Mouse (Mus musculus): Measurements from ENCODE around the gene Il11ra1. TPM values are rescaled to one million over a fixed set of nuclear protein-coding genes. Genes with fewer than 3 reads are reported as not detected.
A peak's percentile ranks its signal among the peaks of the same experiment; 100 is the strongest.

Il11ra1 gene
- polyA plus RNA-seq, 1 experiment from 2014 or later, result 152 TPM

GRCm38 (mm10) chr4:41663614-41664013, 36.2 kb upstream of the Il11ra1 start:
- 0 out of 2 replicates have a peak, but pooled peaks have one; percentile 7 for ATAC-seq (ENCODE audit: insufficient read depth, low FRiP score)
- Histone ChIP-seq H3K9me3 (replicated peaks; ENCODE audit: control insufficient read depth, low read length) (no peaks in the 10 kb centered on the region), H3K27ac (ENCODE audit: low read length) (no peak overlapping the region), H3K4me3 (replicated peaks; ENCODE audit: low read length) (no peak overlapping the region), H3K4me1 (ENCODE audit: control insufficient read depth, insufficient read depth, low read length) (peaks cover 14% of the 10 kb centered on the region), H3K4me2 (ENCODE audit: low read depth, low read length) (no peak overlapping the region), H3K36me3 (ENCODE audit: control insufficient read depth, insufficient read depth, low read length) (no peaks in the 10 kb centered on the region), H3K9ac (ENCODE audit: low read length) (no peak overlapping the region), H3K27me3 (ENCODE audit: control insufficient read depth, insufficient read depth, low read length) (no peaks in the 10 kb centered on the region)
- WGBS, result 34% methylated on average over 9 of the region's 9 CpGs

DNA sequence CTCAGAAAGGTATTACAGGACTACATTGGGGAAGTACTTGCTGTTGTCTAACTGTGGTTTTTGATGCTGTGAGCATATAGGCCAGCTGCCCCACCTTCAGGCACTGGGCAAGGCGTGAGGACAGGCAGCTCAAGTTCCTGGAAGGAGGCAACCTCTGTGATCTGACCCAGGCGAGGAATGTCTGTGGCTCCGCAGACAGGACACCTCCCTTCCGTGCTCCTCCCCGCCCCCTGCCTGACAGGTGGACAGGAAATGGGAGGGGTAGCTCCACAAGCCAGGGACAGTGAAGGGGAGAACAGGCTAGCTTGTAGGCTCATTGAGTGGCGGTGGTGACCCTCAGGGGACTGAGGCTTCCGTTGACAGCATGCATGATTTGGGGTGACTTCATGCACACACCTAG, 35.3 kb upstream of the Il11ra1 start:
- no peak for ATAC-seq (ENCODE audit: insufficient read depth, low FRiP score)
- no peak overlapping the region for H3K27ac ChIP-seq (ENCODE audit: low read length)

GRCm38 (mm10) chr4:41665009-41665675, 34.6 kb upstream of the Il11ra1 start:
- WGBS, result 11% methylated on average over 5 of the region's 8 CpGs
- Histone ChIP-seq H3K9me3 (replicated peaks; ENCODE audit: control insufficient read depth, low read length) (no peaks in the 10 kb centered on the region), H3K27ac (ENCODE audit: low read length) (0 out of 2 replicates have a peak overlapping the region, but pooled peaks have one; percentile 4), H3K4me2 (ENCODE audit: low read depth, low read length) (no peak overlapping the region), H3K9ac (ENCODE audit: low read length) (peak overlapping the region; percentile 11; the same call in 1 of the 2 replicates), H3K27me3 (ENCODE audit: control insufficient read depth, insufficient read depth, low read length) (no peaks in the 10 kb centered on the region), H3K36me3 (ENCODE audit: control insufficient read depth, insufficient read depth, low read length) (no peaks in the 10 kb centered on the region), H3K4me1 (ENCODE audit: control insufficient read depth, insufficient read depth, low read length) (peaks cover 14% of the 10 kb centered on the region), H3K4me3 (replicated peaks; ENCODE audit: low read length) (no peak overlapping the region)
- ATAC-seq (ENCODE audit: insufficient read depth, low FRiP score), result peak; percentile 26; the same call in 1 of the 2 replicates

More for the DNA sequence above, 35.3 kb upstream of the Il11ra1 start:
- Histone ChIP-seq H3K4me3 (replicated peaks; ENCODE audit: low read length) (no peak overlapping the region), H3K4me2 (ENCODE audit: low read depth, low read length) (no peak overlapping the region), H3K36me3 (ENCODE audit: control insufficient read depth, insufficient read depth, low read length) (no peaks in the 10 kb centered on the region), H3K9me3 (replicated peaks; ENCODE audit: control insufficient read depth, low read length) (no peaks in the 10 kb centered on the region), H3K4me1 (ENCODE audit: control insufficient read depth, insufficient read depth, low read length) (peaks cover 14% of the 10 kb centered on the region), H3K9ac (ENCODE audit: low read length) (no peak overlapping the region), H3K27me3 (ENCODE audit: control insufficient read depth, insufficient read depth, low read length) (no peaks in the 10 kb centered on the region)
- 40% methylated on average over 7 of the region's 7 CpGs for WGBS

- ATAC-seq (ENCODE audit: insufficient read depth, low FRiP score), result no peak
- 68% methylated on average over 11 of the region's 11 CpGs for WGBS
- H3K4me2 ChIP-seq (ENCODE audit: low read depth, low read length), result no peak overlapping the region
- no peak overlapping the region for H3K9ac ChIP-seq (ENCODE audit: low read length)
- H3K27me3 ChIP-seq (ENCODE audit: control insufficient read depth, insufficient read depth, low read length), result no peaks in the 10 kb centered on the region
- no peak overlapping the region for H3K4me3 ChIP-seq (replicated peaks; ENCODE audit: low read length)
- H3K4me1 ChIP-seq (ENCODE audit: control insufficient read depth, insufficient read depth, low read length), result peaks cover 16% of the 10 kb centered on the region
- no peaks in the 10 kb centered on the region for H3K9me3 ChIP-seq (replicated peaks; ENCODE audit: control insufficient read depth, low read length)
- no peak overlapping the region for H3K27ac ChIP-seq (ENCODE audit: low read length)
- no peaks in the 10 kb centered on the region for H3K36me3 ChIP-seq (ENCODE audit: control insufficient read depth, insufficient read depth, low read length)
Measured at GRCm38 (mm10) chr4:41666646-41667045, 33.1 kb upstream of the Il11ra1 start.

- ATAC-seq (ENCODE audit: insufficient read depth, low FRiP score), result no peak
- 83% methylated on average over 18 of the region's 18 CpGs for WGBS
- no peak overlapping the region for H3K9ac ChIP-seq (ENCODE audit: low read length)
- H3K27me3 ChIP-seq (ENCODE audit: control insufficient read depth, insufficient read depth, low read length), result no peaks in the 10 kb centered on the region
- H3K4me2 ChIP-seq (ENCODE audit: low read depth, low read length), result no peak overlapping the region
- H3K4me3 ChIP-seq (replicated peaks; ENCODE audit: low read length), result no peak overlapping the region
- H3K36me3 ChIP-seq (ENCODE audit: control insufficient read depth, insufficient read depth, low read length), result no peaks in the 10 kb centered on the region
- H3K9me3 ChIP-seq (replicated peaks; ENCODE audit: control insufficient read depth, low read length), result no peaks in the 10 kb centered on the region
- no peak overlapping the region for H3K27ac ChIP-seq (ENCODE audit: low read length)
- peaks cover 15% of the 10 kb centered on the region for H3K4me1 ChIP-seq (ENCODE audit: control insufficient read depth, insufficient read depth, low read length)
Measured at GRCm38 (mm10) chr4:41670836-41671235, 29.0 kb upstream of the Il11ra1 start.

- Histone ChIP-seq H3K27ac (ENCODE audit: low read length) (no peak overlapping the region), H3K4me2 (ENCODE audit: low read depth, low read length) (no peak overlapping the region), H3K36me3 (ENCODE audit: control insufficient read depth, insufficient read depth, low read length) (no peaks in the 10 kb centered on the region), H3K9ac (ENCODE audit: low read length) (no peak overlapping the region; the same call in 1 of the 2 replicates), H3K27me3 (ENCODE audit: control insufficient read depth, insufficient read depth, low read length) (no peaks in the 10 kb centered on the region), H3K4me1 (ENCODE audit: control insufficient read depth, insufficient read depth, low read length) (peaks cover 22% of the 10 kb centered on the region), H3K4me3 (replicated peaks; ENCODE audit: low read length) (no peak overlapping the region), H3K9me3 (replicated peaks; ENCODE audit: control insufficient read depth, low read length) (no peaks in the 10 kb centered on the region)
- WGBS, result 39% methylated on average over 5 of the region's 5 CpGs
- ATAC-seq (ENCODE audit: insufficient read depth, low FRiP score), result no peak
Measured at GRCm38 (mm10) chr4:41671500-41671899, 28.3 kb upstream of the Il11ra1 start.

GRCm38 (mm10) chr4:41671963-41672480, 27.8 kb upstream of the Il11ra1 start:
- ATAC-seq (ENCODE audit: insufficient read depth, low FRiP score), result no peak
- Histone ChIP-seq H3K36me3 (ENCODE audit: control insufficient read depth, insufficient read depth, low read length) (no peaks in the 10 kb centered on the region), H3K9me3 (replicated peaks; ENCODE audit: control insufficient read depth, low read length) (no peaks in the 10 kb centered on the region), H3K27ac (ENCODE audit: low read length) (no peak overlapping the region), H3K4me2 (ENCODE audit: low read depth, low read length) (no peak overlapping the region), H3K4me1 (ENCODE audit: control insufficient read depth, insufficient read depth, low read length) (peaks cover 27% of the 10 kb centered on the region), H3K27me3 (ENCODE audit: control insufficient read depth, insufficient read depth, low read length) (no peaks in the 10 kb centered on the region), H3K9ac (ENCODE audit: low read length) (peak overlapping the region; percentile 12; the same call in 1 of the 2 replicates), H3K4me3 (replicated peaks; ENCODE audit: low read length) (no peak overlapping the region)
- WGBS, result 25% methylated on average over 8 of the region's 8 CpGs

- WGBS, result 29% methylated on average over 8 of the region's 8 CpGs
Measured at GRCm38 (mm10) chr4:41672522-41672963, 27.2 kb upstream of the Il11ra1 start.

DNA sequence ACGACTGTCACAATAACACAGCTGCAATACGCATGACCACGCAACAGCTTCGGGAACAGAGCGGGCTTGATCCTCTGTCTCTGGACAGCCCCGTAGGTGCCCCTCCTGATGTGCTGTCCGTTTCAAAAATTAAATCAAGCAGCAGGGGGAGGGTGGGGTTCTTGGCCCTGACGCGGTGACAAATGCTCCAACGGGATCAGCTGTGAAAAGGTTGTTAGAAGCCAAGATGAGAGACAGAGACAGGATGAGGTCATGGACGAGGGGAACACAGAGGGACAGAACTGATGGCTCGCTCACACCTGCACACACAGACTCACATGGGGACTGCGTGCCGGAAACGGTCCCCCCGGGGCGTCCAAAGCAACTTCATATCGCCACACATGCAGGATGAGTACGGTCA, 26.6 kb upstream of the Il11ra1 start:
- no peaks in the 10 kb centered on the region for H3K36me3 ChIP-seq (ENCODE audit: control insufficient read depth, insufficient read depth, low read length)
- H3K4me1 ChIP-seq (ENCODE audit: control insufficient read depth, insufficient read depth, low read length), result peaks cover 32% of the 10 kb centered on the region
- no peak overlapping the region for H3K9ac ChIP-seq (ENCODE audit: low read length)
- H3K4me3 ChIP-seq (replicated peaks; ENCODE audit: low read length), result no peak overlapping the region
- H3K9me3 ChIP-seq (replicated peaks; ENCODE audit: control insufficient read depth, low read length), result no peaks in the 10 kb centered on the region
- no peak for ATAC-seq (ENCODE audit: insufficient read depth, low FRiP score)
- no peak overlapping the region for H3K4me2 ChIP-seq (ENCODE audit: low read depth, low read length)
- no peak overlapping the region for H3K27ac ChIP-seq (ENCODE audit: low read length)
- no peaks in the 10 kb centered on the region for H3K27me3 ChIP-seq (ENCODE audit: control insufficient read depth, insufficient read depth, low read length)
- WGBS, result 70% methylated on average over 19 of the region's 19 CpGs

More at GRCm38 (mm10) chr4:41672522-41672963, 27.2 kb upstream of the Il11ra1 start:
- H3K36me3 ChIP-seq (ENCODE audit: control insufficient read depth, insufficient read depth, low read length), result no peaks in the 10 kb centered on the region
- no peak overlapping the region for H3K4me3 ChIP-seq (replicated peaks; ENCODE audit: low read length)
- peak; percentile 59; the same call in 1 of the 2 replicates for ATAC-seq (ENCODE audit: insufficient read depth, low FRiP score)
- no peaks in the 10 kb centered on the region for H3K9me3 ChIP-seq (replicated peaks; ENCODE audit: control insufficient read depth, low read length)
- H3K27ac ChIP-seq (ENCODE audit: low read length), result no peak overlapping the region
- no peaks in the 10 kb centered on the region for H3K27me3 ChIP-seq (ENCODE audit: control insufficient read depth, insufficient read depth, low read length)
- H3K9ac ChIP-seq (ENCODE audit: low read length), result 0 out of 2 replicates have a peak overlapping the region, but pooled peaks have one; percentile 12
- H3K4me1 ChIP-seq (ENCODE audit: control insufficient read depth, insufficient read depth, low read length), result peaks cover 32% of the 10 kb centered on the region
- H3K4me2 ChIP-seq (ENCODE audit: low read depth, low read length), result no peak overlapping the region
